Mouse (Mus musculus): Measurements from ENCODE around the gene Smbd1. TPM values are rescaled to one million over a fixed set of nuclear protein-coding genes. Genes with fewer than 3 reads are reported as not detected.

Smbd1 gene
- not detected for polyA plus RNA-seq (2012; fragmentation: generic; extraction: Trizol)

GRCm38 (mm10) chr16:32810321-32810720 is at the start of gene Smbd1:
TSS of gene Smbd1 (minus strand) at chr16:32810477.

GRCm38 (mm10) chr16:32797426-32797689 is 12.9 kb downstream of the Smbd1 start, which contains the start of gene Muc20:
TSS of gene Muc20 (minus strand) at chr16:32797435.

Other genes with a start within 250 kb of the Smbd1 start
- gene Tfrc, start 201.6 kb downstream of the Smbd1 start, polyA plus RNA-seq (2012; fragmentation: generic; extraction: Trizol) = 1 to 10 TPM; 1.2 to 1.3 TPM
- 10 to 100 TPM; 31.4 to 40.3 TPM for gene Tnk2, start 166.6 kb downstream of the Smbd1 start, polyA plus RNA-seq (2012; fragmentation: generic; extraction: Trizol)
- gene Muc4, start 74.6 kb downstream of the Smbd1 start, polyA plus RNA-seq (2012; fragmentation: generic; extraction: Trizol) = not detected
- gene Muc20, start 13.0 kb downstream of the Smbd1 start, polyA plus RNA-seq (2012; fragmentation: generic; extraction: Trizol) = not detected
- gene Fyttd1, start 67.0 kb upstream of the Smbd1 start, polyA plus RNA-seq (2012; fragmentation: generic; extraction: Trizol) = 1 to 10 TPM in 1 of 2 experiments, under 1 TPM in 1; 0.87 to 8.0 TPM
- 10 to 100 TPM in 1 of 2 experiments, 1 to 10 TPM in 1; 9.9 to 26.5 TPM for gene Rubcn, start 67.3 kb upstream of the Smbd1 start, polyA plus RNA-seq (2012; fragmentation: generic; extraction: Trizol)
- gene Lrch3, start 103.6 kb upstream of the Smbd1 start, polyA plus RNA-seq (2012; fragmentation: generic; extraction: Trizol) = 1 to 10 TPM in 1 of 2 experiments, under 1 TPM in 1; 0.16 to 6.6 TPM
- gene Iqcg, start 245.7 kb upstream of the Smbd1 start, polyA plus RNA-seq (2012; fragmentation: generic; extraction: Trizol) = 1 to 10 TPM in 1 of 2 experiments, under 1 TPM in 1; 0.21 to 1.5 TPM
- 1,000 to 10,000 TPM; 2,260 to 3,143 TPM for gene Rpl35a, start 246.0 kb upstream of the Smbd1 start, polyA plus RNA-seq (2012; fragmentation: generic; extraction: Trizol)